Mouse (Mus musculus) central nervous system, embryonic 18 days (tissue): ENCODE measurements around the gene Fdxacb1. TPM values are rescaled to one million over a fixed set of nuclear protein-coding genes. Genes with fewer than 3 reads are reported as not detected.

Experiments used
- polyA plus RNA-seq: library from polyadenylated mRNA; depleted of rRNA; stranded (reverse); fragments of >200 nt; gene quantifications from 2 replicates; pipeline ENCODE4 v1.2.3, GENCODE M21; 2012; rRNA removed

Fdxacb1 gene
- polyA plus RNA-seq = 7.5 and 7.8 TPM in 2 replicates

GRCm38 (mm10) chr9:50768107-50769002 lies at the start of gene Fdxacb1:
Gene Fdxacb1, plus strand, starts transcription at chr9:50768236.

DNA sequence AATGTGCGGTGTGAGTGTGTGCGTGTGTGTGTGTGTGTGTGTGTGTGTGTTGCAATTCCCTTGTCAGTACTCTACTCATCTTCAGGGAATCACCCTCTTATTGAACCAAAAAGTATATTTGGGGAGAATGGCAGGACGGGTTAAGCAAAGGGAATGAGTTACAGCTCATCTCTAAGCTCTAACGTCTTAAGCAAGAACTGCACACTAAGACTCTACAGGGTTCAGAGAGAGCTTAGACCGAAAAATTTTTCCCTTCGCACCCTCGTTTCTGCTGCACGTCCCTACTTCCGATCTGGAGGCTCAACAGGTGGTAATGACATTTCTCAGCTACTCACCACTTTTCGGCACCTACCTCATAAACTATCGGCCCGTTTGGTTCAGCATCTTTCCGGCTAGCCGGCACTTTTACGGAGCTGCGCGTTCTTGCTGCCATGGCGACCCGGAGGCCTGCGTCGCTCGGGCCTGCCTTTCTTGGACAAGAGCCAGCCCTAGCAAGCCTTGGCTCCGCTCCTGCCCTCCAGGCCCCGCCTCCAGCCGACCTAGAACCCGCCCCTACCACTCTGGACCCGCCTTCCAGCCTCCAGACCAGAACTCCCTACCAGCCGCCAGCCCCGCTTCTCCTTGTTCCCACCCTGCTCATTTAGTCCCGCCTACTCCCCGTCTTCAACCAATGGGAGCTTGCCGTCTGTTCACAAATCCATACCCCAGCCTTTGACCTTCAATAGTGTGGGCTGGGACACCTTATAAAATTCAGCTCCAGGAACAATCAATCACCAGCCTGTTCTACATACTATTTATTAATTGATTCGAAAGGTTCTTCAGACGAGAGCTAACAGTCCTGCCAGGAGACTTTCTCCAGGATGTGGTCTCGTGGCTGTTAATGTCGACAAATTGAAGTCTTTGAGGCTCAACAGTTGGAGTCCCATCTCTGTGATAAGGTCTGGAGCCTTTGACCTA lies 28.8 kb upstream of the Fdxacb1 start, which contains the start of gene Dixdc1:
Dixdc1 (minus strand) TSS at position 604 of the 957 bp plus-strand sequence.

DNA sequence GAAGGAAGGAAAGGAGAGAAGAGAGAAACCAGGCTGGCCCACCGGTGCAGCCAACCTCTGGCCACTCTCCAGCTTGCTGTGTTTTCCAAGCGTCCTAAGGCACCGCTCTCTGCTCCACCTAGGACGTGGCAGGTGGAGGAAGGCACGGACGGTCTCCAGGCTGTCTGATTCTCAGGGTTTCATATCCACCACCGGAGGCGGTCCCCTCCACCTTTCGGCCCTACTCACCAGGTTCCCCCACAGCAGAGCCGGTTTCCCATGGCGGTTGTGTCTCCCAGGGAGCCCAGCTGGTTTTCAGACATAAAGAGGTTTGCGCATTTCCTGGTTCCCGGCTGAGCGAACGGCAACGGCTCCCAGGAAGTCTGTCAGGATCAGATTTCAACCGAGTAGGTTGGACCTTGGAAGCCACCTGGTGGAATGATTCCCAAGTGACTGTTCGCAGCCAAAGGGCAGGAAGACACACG lies 21.8 kb upstream of the Fdxacb1 start, which contains the start of gene 2310030G06Rik:
2310030G06Rik (minus strand) TSS at position 323 of the 464 bp plus-strand sequence.

DNA sequence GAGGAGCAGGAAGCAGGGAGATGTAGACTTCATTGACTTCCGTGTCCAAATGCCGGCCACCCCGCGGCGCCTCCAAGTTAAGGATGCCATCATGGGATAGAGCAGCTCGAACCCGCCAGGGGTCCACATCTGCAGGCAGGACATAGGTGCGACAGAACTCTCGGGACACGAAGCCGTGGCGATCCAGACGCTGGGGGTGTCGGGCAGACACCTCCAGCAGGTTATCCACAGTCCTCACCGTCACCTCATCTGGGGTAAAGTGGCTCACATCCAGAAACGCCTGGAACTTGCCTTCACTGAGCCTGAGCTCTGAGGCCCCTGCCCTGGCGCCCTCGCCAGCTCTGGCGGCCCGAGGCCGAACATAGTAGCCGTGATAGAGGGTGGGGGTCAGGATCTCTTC lies 16.7 kb upstream of the Fdxacb1 start, which contains the start of gene Cryab:
Cryab (plus strand) TSS at position 3 of the 400 bp plus-strand sequence.

GRCm38 (mm10) chr9:50752054-50752602 lies 15.9 kb upstream of the Fdxacb1 start, which contains the start of gene Hspb2:
Gene Hspb2, minus strand, starts transcription at chr9:50752354.

GRCm38 (mm10) chr9:50774991-50775612 lies 7.1 kb downstream of the Fdxacb1 start, which contains the start of the genes Alg9 and 1110032A03Rik:
Gene Alg9, plus strand, starts transcription at chr9:50775019.
Gene 1110032A03Rik, minus strand, starts transcription at chr9:50775520.

Other genes with a start within 250 kb of the Fdxacb1 start
- 76.7 and 86.3 TPM in 2 replicates for gene Pts, start 239.5 kb upstream of the Fdxacb1 start, polyA plus RNA-seq
- gene Il18, start 213.4 kb upstream of the Fdxacb1 start, polyA plus RNA-seq = 21.4 and 23.9 TPM in 2 replicates
- gene Bco2, start 213.1 kb upstream of the Fdxacb1 start, polyA plus RNA-seq = 0.55 and 0.57 TPM in 2 replicates
- not detected in 2 replicates for gene Tex12, start 206.9 kb upstream of the Fdxacb1 start, polyA plus RNA-seq
- 170 and 192 TPM in 2 replicates for gene Sdhd, start 164.4 kb upstream of the Fdxacb1 start, polyA plus RNA-seq
- 424 and 466 TPM in 2 replicates for gene Timm8b, start 164.3 kb upstream of the Fdxacb1 start, polyA plus RNA-seq
- 3.7 and 4.0 TPM in 2 replicates for gene Pih1d2, start 150.9 kb upstream of the Fdxacb1 start, polyA plus RNA-seq
- 19.6 and 20.6 TPM in 2 replicates for gene Nkapd1, start 150.8 kb upstream of the Fdxacb1 start, polyA plus RNA-seq
- gene Dlat, start 108.5 kb upstream of the Fdxacb1 start, polyA plus RNA-seq = 34.1 and 40.0 TPM in 2 replicates
- gene Dixdc1, start 28.7 kb upstream of the Fdxacb1 start, polyA plus RNA-seq = 38.1 and 39.0 TPM in 2 replicates
- gene 2310030G06Rik, start 21.7 kb upstream of the Fdxacb1 start, polyA plus RNA-seq = 1.8 and 2.2 TPM in 2 replicates
- 16.1 and 19.3 TPM in 2 replicates for gene Cryab, start 16.9 kb upstream of the Fdxacb1 start, polyA plus RNA-seq
- gene Hspb2, start 15.9 kb upstream of the Fdxacb1 start, polyA plus RNA-seq = 1.3 and 4.1 TPM in 2 replicates
- gene Alg9, start 6.8 kb downstream of the Fdxacb1 start, polyA plus RNA-seq = 51.7 and 53.4 TPM in 2 replicates
- 45.9 and 48.9 TPM in 2 replicates for gene 1110032A03Rik, start 7.3 kb downstream of the Fdxacb1 start, polyA plus RNA-seq
- gene Ppp2r1b, start 77.1 kb downstream of the Fdxacb1 start, polyA plus RNA-seq = 29.6 and 31.7 TPM in 2 replicates
- 23.2 and 25.0 TPM in 2 replicates for gene Sik2, start 240.8 kb downstream of the Fdxacb1 start, polyA plus RNA-seq